Mouse (Mus musculus): ENCODE data around the gene Dnali1.

DNA sequence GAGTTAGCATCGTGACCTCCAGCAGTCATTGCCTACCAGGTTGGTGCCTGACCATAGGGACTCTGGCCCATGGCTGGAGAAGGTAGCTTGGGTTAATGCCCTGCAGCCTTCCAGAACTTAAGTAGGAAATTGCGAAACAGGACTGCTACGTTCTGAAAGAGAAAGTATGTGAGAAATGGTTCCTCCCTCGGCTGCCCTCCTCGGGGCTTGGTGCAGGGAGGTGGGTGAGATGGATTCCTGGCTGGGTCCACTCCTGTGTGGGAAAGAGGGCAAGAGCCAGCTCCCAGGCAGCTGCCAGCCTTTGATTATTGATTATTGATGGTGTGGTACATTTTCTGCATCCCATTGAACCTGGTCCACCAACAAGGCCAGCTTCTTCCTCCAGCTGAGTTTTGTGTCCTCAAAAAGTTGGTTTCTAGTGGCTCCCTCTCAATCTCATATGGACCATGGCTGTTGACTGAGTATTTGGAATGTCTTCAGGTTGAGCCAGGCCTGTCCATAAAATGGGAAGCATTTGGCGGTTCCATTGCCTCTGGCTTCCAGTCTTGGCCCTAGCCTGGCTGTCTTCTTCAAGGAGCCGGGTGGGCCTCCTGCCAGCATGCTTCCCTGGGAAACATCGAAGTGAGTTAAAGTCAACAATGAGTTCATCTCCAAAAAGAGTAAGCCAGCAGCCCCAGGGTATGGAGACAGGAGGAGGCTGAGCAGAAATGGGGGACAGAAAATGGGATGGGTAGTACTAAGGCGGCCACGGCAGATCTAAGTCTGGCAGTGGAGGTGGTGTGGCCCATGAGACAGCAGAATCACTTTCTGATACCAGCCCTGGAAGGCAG lies 49.5 kb downstream of the Dnali1 start, which contains the start of gene Gnl2:
- TF ChIP-seq CTCF (IDR thresholded peaks at IDR 0.05) (no peak), POLR2A (IDR thresholded peaks at IDR 0.05; ENCODE audit: insufficient read depth, low read depth, low read length) (no peak)

Measured in heart, adult 2 months (tissue).